Mouse (Mus musculus): ENCODE measurements at regions not wholly inside any gene's neighbourhood (a gene's known extent, or its start where the extent isn't known, plus 50 kb on each side); places are given as distances from the start of the nearest gene placed in this dataset.

DNA sequence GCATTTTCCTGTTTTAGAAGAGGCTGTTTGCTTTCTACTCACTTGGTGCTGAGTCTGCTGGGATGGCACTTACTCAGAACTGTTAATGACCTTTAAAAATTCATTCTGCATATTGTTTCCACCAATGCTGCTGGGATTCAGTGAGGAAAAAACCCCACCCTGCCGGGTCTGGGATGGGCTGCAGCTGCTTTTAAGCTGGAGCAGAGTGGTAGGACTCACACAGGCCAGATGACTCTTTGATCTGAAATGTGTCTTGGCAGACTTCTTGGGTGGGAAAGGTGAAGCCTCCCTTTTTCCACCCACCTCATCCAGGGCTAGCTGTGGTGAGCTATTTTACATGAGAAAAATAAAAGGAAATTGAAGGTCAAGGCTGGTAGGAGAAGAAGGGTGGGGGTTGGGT lies 56.4 kb upstream of the Ddhd1 start:
- no peak for TF ChIP-seq GATA1 (IDR thresholded peaks at IDR 0.05; ENCODE audit: low read length)

- TF ChIP-seq GATA1 (IDR thresholded peaks at IDR 0.05; ENCODE audit: low read length), result no peak
These were observed 56.8 kb upstream of the Ddhd1 start for GRCm38 (mm10) chr14:45714786-45715185.

DNA sequence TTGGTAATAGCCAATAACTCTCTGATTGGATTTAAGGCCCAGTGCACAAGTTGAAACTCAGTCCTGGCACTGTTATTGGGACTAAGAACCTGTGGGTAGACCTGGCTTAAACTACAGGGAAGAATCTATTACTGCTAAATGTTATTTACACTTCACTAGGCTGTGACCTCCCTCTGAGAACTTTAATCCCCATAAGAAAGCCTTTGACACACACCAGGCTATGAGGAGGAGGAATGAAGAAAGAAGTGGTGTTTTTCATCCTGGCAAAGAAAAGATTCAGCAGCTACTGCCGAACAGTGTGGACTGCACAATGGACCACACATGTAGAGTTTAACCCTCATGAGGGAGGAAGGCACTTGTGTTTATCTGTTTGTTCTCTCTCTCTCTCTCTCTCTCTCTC lies 58.2 kb upstream of the Ddhd1 start:
- TF ChIP-seq GATA1 (IDR thresholded peaks at IDR 0.05; ENCODE audit: low read length), result no peak

DNA sequence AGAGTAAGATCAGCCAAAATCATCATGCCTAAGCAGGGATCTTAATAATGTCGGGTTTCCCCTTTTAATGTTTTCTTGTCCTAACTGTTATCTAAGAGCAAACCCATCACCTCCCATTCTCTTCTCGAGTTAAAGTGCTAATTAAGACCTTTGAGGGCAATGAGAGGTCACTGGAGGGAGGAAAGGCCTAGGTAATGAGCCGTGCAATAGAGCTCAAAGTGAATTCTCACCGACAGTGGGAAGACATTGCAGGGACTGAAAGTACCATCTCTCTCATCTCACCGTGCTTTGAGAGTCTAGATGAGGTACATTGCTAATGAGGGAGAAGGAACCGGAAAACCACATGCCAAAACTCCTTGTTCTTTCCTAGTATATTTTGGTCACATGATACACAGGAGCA lies 64.9 kb upstream of the Ddhd1 start:
- TF ChIP-seq GATA1 (IDR thresholded peaks at IDR 0.05; ENCODE audit: low read length), result no peak

DNA sequence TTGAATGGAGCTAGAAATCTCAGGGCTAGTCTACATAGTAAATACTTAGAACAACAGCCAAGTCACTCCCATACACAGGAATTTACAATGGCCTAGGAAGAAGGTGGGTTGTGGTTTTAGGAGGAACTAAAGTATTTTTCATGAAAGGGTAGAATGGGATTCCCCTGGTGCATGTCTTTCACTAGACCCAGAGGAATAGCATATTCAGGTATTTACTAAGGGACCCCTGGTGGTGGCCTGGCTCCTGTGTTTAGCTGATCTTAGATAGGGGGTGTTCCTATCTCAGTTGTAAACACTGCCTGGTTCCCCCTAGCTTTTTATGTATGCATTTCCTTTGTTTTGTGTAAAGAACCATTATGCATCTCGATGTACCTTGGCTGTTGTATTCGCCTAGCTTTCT lies 66.4 kb upstream of the Ddhd1 start:
- no peak for TF ChIP-seq GATA1 (IDR thresholded peaks at IDR 0.05; ENCODE audit: low read length)

DNA sequence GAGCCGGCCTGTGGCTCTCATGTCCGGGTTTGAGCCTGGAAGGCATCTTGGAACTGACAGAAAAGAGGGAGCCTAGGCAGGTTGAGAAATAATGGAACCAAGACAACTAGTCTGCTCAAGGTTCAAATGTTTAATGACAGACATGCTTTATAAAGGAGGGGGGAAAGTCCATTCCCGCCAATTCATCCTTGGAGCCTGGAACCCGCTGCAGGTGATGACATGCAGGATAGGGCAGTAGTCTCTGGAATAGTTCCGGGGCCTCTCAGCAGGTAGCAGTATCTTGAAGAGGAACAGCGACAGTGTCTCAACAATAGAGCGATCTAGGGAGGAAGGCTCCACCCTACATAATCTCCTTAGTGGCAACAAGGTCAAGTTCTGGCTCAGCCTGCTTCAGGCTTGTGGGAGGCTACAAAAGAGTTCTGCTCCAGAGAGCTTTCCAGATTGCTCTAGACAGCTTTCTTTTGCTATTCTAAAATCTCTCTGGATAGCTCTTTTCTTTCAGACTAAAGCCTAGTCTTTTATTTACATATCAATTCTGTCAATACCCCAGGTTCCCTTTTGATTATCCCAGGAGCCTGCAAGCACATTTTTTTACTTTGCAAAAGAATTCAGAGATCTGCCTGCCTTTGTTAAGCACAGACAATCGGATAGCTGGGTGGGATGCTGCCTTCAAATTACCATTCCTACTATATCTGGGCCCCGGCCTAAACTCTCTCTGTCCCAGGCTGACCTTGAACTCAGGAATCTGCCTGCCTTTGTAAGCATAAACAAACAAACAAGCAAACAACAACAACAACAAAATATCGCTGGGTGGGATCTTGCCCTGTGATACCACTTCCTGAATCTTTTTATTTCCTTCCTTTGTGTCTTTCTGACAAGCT lies 76.8 kb upstream of the Ddhd1 start:
- TF ChIP-seq GATA1 (IDR thresholded peaks at IDR 0.05; ENCODE audit: low read length), result no peak

DNA sequence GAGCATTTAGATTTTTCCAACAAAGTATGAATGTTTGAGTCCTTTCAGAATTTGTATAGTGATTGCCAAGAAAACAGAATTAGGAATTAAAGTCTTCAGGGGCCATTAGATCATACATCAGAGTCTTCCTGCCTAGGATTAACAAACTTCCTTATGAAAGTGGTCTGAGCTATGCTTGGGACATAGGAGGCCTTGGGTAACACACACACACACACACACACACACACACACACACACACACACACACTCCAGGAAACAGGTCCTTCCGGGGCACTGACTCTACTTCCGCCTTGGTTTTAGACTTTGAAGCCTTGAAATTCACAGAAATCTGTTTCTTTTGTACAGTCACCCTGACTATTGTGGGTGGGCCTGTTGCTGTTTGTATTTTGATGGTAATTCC lies 80.0 kb upstream of the Ddhd1 start:
- no peak for TF ChIP-seq GATA1 (IDR thresholded peaks at IDR 0.05; ENCODE audit: low read length)

GRCm38 (mm10) chr14:45739638-45740037 lies 81.7 kb upstream of the Ddhd1 start:
- TF ChIP-seq GATA1 (IDR thresholded peaks at IDR 0.05; ENCODE audit: low read length), result no peak

DNA sequence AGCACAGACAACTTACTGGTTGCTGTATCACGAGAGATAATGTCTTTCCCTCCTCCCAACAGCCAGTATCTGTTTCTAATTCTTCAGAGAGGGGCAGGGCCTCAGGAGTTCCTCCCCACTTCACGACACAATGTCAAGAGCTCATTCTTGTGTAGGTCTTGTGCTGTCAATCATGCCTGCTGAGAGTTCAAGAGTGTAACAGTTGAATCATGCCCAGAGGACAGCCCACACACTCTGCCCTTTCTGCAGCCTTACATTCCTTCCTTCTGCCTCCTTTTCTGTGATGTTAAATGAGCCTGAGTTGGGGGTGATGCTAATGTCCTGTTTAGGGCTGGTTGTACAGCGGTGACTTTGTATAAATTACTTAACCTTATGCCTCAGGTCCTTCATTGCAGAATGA lies 82.7 kb upstream of the Ddhd1 start:
- no peak for TF ChIP-seq GATA1 (IDR thresholded peaks at IDR 0.05; ENCODE audit: low read length)

- TF ChIP-seq GATA1 (IDR thresholded peaks at IDR 0.05; ENCODE audit: low read length), result no peak
These were observed 88.2 kb upstream of the Ddhd1 start for GRCm38 (mm10) chr14:45746176-45746575.

DNA sequence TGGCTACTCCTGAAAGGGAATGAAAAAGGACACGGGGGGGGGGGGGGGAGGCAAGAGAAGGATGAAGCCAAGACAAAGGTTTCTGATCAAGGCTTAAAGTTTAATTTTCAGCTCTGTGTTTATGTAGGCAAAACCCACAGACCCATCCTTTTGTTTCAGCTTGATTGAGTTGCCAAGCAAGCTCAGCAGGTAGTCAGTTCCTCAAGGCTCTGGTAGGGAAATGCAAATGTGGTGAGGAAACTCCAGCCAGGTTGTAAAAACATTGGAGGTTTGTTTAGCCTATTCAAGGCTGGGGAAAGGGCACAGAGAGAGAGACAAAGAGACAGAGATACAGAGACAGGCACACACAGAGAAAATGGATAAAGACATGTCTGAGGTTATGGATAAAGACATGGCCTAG lies 99.4 kb upstream of the Ddhd1 start:
- TF ChIP-seq GATA1 (IDR thresholded peaks at IDR 0.05; ENCODE audit: low read length), result no peak

- no peak for TF ChIP-seq GATA1 (IDR thresholded peaks at IDR 0.05; ENCODE audit: low read length)
These were observed 103.1 kb upstream of the Ddhd1 start for GRCm38 (mm10) chr14:45760890-45761680.

GRCm38 (mm10) chr14:45764231-45764630 lies 106.3 kb upstream of the Ddhd1 start:
- no peak for TF ChIP-seq GATA1 (IDR thresholded peaks at IDR 0.05; ENCODE audit: low read length)

- TF ChIP-seq GATA1 (IDR thresholded peaks at IDR 0.05; ENCODE audit: low read length), result no peak
These were observed 108.6 kb upstream of the Ddhd1 start for GRCm38 (mm10) chr14:45766582-45766981.

GRCm38 (mm10) chr14:45772665-45773277 lies 114.8 kb upstream of the Ddhd1 start:
- TF ChIP-seq GATA1 (IDR thresholded peaks at IDR 0.05; ENCODE audit: low read length), result no peak

- no peak for TF ChIP-seq GATA1 (IDR thresholded peaks at IDR 0.05; ENCODE audit: low read length)
These were observed 115.4 kb upstream of the Ddhd1 start for GRCm38 (mm10) chr14:45773326-45773725.

Data from G1E-ER4 (cell line).